Mouse (Mus musculus) heart, embryonic 15.5 days (tissue): ENCODE data around the gene Ism1. TPM values are rescaled to one million over a fixed set of nuclear protein-coding genes. Genes with fewer than 3 reads are reported as not detected.
A peak's percentile ranks its signal among the peaks of the same experiment; 100 is the strongest.

Source experiments
- ATAC-seq: fragments of 200-750 bp; cut with Nextera tagmentation; replicated peaks from 2 replicates; pipeline ENCODE4 v1.8.0; 2017; ENCODE audit warnings: low read depth, moderate TSS enrichment; ENCODE audit not compliant: insufficient number of reproducible peaks, insufficient read depth, low FRiP score
- H3K27ac ChIP-seq: fragments of 300-500 bp; sonication (generic); 2 replicates; pipeline ENCODE4 v1.5.1; 2015; ENCODE audit warnings: mild to moderate bottlenecking, inconsistent platforms
- H3K27me3 ChIP-seq: fragments of 300-500 bp; sonication (generic); 2 replicates; pipeline ENCODE4 v1.6.1; 2015; ENCODE audit warnings: inconsistent platforms
- H3K36me3 ChIP-seq: fragments of 300-500 bp; sonication (generic); 2 replicates; pipeline ENCODE4 v1.6.1; 2015; ENCODE audit warnings: mild to moderate bottlenecking, inconsistent platforms
- H3K4me1 ChIP-seq: fragments of 300-500 bp; sonication (generic); replicated peaks from 2 replicates; pipeline ENCODE4 v1.6.1; 2015; ENCODE audit warnings: inconsistent platforms
- H3K4me2 ChIP-seq: fragments of 300-500 bp; sonication (generic); 2 replicates; pipeline ENCODE4 v1.6.1; 2015; ENCODE audit warnings: inconsistent platforms, mild to moderate bottlenecking, moderate library complexity
- H3K4me3 ChIP-seq: fragments of 300-500 bp; sonication (generic); 2 replicates; pipeline ENCODE4 v1.5.1; 2015; ENCODE audit warnings: mild to moderate bottlenecking, inconsistent platforms
- H3K9ac ChIP-seq: fragments of 300-500 bp; sonication (generic); 2 replicates; pipeline ENCODE4 v1.6.1; 2015; ENCODE audit warnings: mild to moderate bottlenecking, inconsistent platforms
- H3K9me3 ChIP-seq: fragments of 300-500 bp; sonication (generic); replicated peaks from 2 replicates; pipeline ENCODE4 v1.6.1; 2016; ENCODE audit warnings: inconsistent platforms
- WGBS: fragments of 180-500 bp; shearing (Covaris S2); methylation state at CpG from one replicate; pipeline ENCODE4 v1.1.7; 2015; ENCODE audit warnings: mixed read lengths; 5-methylcytosine and 5-hydroxymethylcytosine counted together
- polyA plus RNA-seq: library from polyadenylated mRNA; unstranded; fragments of >200 nt; fragmentation: Nextera tagmentation; extraction: Ambion mirVana; gene quantifications from 2 replicates; pipeline ENCODE4 v1.2.1, GENCODE M21; 2015

The Ism1 gene
- polyA plus RNA-seq, 1 experiment from 2014 or later = 0.45 TPM

DNA sequence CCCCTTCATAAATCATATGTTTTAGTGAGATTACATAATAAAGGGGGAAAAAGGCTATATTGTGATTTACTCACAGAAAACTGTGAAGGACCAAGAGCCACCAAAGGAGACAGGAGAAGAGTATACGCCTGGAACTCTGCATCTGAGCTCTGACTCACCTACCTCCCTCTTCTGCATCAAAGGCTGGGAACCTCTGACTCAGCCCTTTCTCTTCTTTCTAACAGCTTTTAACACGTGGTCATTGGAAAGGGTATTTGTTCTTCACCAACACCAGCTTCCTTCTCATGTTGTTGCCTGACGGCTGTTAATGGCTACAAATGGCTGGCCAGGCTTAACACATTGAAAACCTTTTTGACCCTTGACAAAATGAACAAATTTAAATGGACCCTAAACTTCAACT lies 36.2 kb downstream of the Ism1 start:
- Histone ChIP-seq H3K9me3 (no peaks in the 10 kb centered on the region), H3K36me3 (no peaks in the 10 kb centered on the region), H3K4me2 (no peak overlapping the region), H3K4me1 (no peaks in the 10 kb centered on the region), H3K4me3 (no peak overlapping the region), H3K27me3 (no peaks in the 10 kb centered on the region), H3K9ac (no peak overlapping the region), H3K27ac (no peak overlapping the region)
- WGBS = 76% methylated on average over 3 of the region's 3 CpGs
- ATAC-seq = no peak

DNA sequence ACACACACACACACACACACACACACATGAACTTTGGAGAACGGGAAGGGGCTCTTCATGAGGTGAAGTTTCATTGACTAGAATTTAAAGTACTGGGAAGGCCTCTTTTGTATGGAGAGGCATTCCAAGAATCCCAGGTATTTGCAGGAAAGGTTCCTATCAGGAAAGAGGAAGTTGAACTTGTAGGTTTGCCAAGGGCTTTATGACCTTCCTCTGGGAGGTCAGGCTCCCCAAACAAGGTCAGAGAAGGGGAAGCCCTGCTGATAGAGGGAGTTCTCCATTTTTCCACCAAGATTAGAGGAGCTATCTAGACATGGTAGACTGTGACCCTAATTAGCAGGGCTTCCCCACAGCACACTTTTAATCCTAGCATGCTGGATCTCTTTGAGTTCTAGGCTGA lies 39.8 kb downstream of the Ism1 start:
- H3K4me2 ChIP-seq = no peak overlapping the region
- no peaks in the 10 kb centered on the region for H3K4me1 ChIP-seq
- no peak overlapping the region for H3K27ac ChIP-seq
- H3K27me3 ChIP-seq = no peaks in the 10 kb centered on the region
- ATAC-seq = no peak
- H3K36me3 ChIP-seq = no peaks in the 10 kb centered on the region
- no peaks in the 10 kb centered on the region for H3K9me3 ChIP-seq
- 22% methylated on average over 1 of the region's 1 CpGs for WGBS
- H3K9ac ChIP-seq = no peak overlapping the region
- H3K4me3 ChIP-seq = no peak overlapping the region

DNA sequence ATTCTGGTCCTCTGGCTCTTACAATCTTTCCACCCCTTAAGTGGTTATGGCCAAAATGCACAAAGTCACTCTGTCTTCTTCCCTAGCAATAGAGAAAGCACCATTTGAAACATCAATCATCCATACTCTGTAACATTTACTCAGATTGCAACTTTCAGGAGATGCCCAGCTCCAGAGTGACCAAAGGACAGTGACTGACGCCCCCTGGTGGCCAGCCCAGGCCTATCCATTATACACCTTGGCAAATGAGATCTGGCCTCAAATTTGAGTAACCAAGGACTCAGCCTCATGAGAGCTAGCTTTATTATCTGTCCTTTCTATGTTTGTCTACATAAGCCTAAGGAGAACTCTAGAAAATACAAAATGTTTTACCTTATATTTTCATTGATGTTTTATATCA lies 44.7 kb downstream of the Ism1 start:
- WGBS = 3% methylated on average over 1 of the region's 1 CpGs
- Histone ChIP-seq H3K9ac (no peak overlapping the region), H3K9me3 (no peaks in the 10 kb centered on the region), H3K4me2 (no peak overlapping the region), H3K4me1 (no peaks in the 10 kb centered on the region), H3K36me3 (no peaks in the 10 kb centered on the region), H3K27ac (no peak overlapping the region), H3K4me3 (no peak overlapping the region), H3K27me3 (no peaks in the 10 kb centered on the region)
- ATAC-seq = no peak; the same call in 1 of the 2 replicates

DNA sequence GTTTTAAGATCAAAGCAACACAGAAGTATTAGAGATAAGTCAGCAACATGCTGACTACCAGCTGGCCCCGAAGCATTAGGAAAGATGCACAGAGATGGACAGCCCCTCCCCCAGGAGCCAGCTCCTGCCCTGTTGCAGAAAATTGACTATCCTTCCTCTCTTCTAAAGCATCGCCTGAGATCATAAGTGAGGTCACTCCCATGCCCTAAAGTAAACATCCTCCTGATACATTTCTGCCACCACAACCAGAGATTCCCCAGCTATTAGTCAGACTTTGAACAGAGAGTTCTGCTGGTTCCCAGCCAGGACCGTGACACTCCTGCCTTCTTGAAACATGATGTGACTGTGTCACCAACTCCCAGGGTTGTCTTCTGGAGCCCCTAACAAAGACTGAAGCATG lies 45.3 kb downstream of the Ism1 start:
- H3K4me1 ChIP-seq = no peaks in the 10 kb centered on the region
- H3K9ac ChIP-seq = no peak overlapping the region
- no peaks in the 10 kb centered on the region for H3K27me3 ChIP-seq
- H3K27ac ChIP-seq = no peak overlapping the region
- H3K9me3 ChIP-seq = no peaks in the 10 kb centered on the region
- no peak overlapping the region for H3K4me3 ChIP-seq
- no peaks in the 10 kb centered on the region for H3K36me3 ChIP-seq
- WGBS = 14% methylated on average over 3 of the region's 3 CpGs
- ATAC-seq = no peak
- no peak overlapping the region for H3K4me2 ChIP-seq

DNA sequence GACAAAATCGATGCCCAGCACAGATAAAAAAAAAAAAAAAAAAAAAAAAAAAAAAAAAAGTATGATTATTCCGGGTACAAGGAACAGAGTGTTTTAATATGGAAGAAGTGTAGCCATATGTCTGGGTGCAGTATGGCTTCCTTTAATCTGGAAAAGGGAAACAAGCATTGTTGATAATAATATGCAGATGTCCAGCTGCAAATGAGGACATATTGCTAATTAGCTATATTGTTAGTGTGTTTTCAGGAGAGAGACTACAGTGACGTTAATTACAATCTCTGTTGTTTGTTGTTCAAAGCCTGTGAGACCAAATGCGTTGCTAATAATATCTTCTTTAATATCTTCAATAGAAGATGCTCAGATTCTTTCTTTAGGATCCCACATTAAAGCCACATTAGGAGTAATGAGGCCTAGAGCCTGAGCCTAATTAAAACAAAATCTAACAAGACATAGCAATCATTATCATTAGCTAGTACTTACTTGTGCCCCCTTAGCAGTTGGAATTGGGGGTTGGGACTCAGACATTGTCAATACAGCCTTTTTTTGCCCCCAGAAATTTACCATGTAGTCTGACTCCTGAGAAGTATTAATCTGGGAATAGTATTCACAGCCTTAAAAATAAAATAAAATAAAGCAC lies 46.3 kb downstream of the Ism1 start:
- Histone ChIP-seq H3K4me3 (no peak overlapping the region), H3K4me2 (no peak overlapping the region), H3K36me3 (no peaks in the 10 kb centered on the region), H3K27ac (no peak overlapping the region), H3K9me3 (no peaks in the 10 kb centered on the region), H3K9ac (no peak overlapping the region), H3K4me1 (no peaks in the 10 kb centered on the region), H3K27me3 (no peaks in the 10 kb centered on the region)
- no peak for ATAC-seq
- 67% methylated on average over 4 of the region's 4 CpGs for WGBS

DNA sequence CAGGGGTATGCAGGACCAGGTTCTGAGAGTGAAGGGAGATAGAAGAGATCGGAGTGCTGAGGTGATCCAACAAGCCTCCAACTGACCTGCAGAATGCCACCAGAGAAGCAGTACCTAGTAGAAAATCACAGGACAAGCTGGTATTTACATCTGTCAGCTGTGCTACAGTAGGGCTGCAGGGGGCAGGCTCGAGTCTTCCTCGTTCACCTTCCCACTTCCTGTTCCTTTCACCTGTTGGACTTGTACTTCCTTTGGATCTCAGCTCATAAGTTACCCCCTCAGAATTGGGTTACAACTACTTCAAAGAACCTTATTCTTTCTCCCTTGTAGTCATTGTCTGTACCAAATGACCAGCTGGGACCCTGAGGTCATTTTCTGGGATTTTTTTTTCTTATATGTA lies 47.4 kb downstream of the Ism1 start:
- H3K4me3 ChIP-seq = no peak overlapping the region
- no peak overlapping the region for H3K27ac ChIP-seq
- no peak overlapping the region for H3K9ac ChIP-seq
- no peaks in the 10 kb centered on the region for H3K27me3 ChIP-seq
- 69% methylated on average over 3 of the region's 3 CpGs for WGBS
- H3K9me3 ChIP-seq = no peaks in the 10 kb centered on the region
- no peaks in the 10 kb centered on the region for H3K4me1 ChIP-seq
- no peak for ATAC-seq
- no peak overlapping the region for H3K4me2 ChIP-seq
- no peaks in the 10 kb centered on the region for H3K36me3 ChIP-seq

DNA sequence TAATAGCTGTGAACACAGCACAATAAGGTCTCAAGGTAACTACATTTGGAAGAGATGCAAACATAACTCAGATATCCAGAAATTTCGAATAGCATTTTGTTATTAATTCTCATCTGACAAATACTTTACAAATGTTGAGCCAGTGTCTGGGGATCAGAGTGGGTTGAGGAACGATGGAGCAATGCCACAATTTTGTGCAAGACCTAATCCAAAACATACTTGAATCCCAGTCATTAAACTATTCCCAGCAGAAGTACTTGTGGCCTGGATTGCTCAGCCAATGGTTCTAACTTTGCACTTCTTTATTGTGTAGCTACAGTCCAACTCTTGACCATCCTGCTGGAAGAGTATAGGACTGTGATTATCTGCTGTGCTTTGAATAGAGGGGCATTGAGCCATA lies 50.1 kb downstream of the Ism1 start:
- Histone ChIP-seq H3K9me3 (no peaks in the 10 kb centered on the region), H3K27ac (no peak overlapping the region), H3K9ac (no peak overlapping the region), H3K4me3 (no peak overlapping the region), H3K27me3 (no peaks in the 10 kb centered on the region), H3K4me2 (no peak overlapping the region), H3K36me3 (no peaks in the 10 kb centered on the region), H3K4me1 (no peaks in the 10 kb centered on the region)
- ATAC-seq = no peak
- 81% methylated on average over 2 of the region's 2 CpGs for WGBS

DNA sequence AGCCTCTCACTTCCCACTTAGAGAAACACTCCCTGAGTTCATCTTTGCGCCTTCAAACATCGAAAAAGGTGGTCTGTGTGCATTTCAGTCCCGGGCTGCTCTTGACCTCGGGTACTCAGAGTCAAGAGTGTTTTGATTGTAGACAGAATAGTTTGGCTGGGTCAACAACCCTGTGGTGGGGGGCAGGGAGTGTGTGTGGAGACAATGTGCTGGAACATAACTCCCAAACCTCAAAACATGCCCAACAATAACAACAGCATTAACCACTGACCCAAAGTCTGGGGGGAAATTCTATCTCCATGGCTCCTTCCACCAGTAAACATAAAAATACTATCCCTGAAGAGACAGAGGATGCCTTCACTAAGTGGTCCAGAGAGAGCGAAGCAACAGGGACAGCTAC lies 51.4 kb downstream of the Ism1 start:
- 74% methylated on average over 5 of the region's 5 CpGs for WGBS
- H3K4me2 ChIP-seq = no peak overlapping the region
- H3K9ac ChIP-seq = no peak overlapping the region
- H3K4me1 ChIP-seq = no peaks in the 10 kb centered on the region
- H3K9me3 ChIP-seq = no peaks in the 10 kb centered on the region
- H3K4me3 ChIP-seq = no peak overlapping the region
- H3K27ac ChIP-seq = no peak overlapping the region
- no peaks in the 10 kb centered on the region for H3K36me3 ChIP-seq
- ATAC-seq = no peak
- no peaks in the 10 kb centered on the region for H3K27me3 ChIP-seq

DNA sequence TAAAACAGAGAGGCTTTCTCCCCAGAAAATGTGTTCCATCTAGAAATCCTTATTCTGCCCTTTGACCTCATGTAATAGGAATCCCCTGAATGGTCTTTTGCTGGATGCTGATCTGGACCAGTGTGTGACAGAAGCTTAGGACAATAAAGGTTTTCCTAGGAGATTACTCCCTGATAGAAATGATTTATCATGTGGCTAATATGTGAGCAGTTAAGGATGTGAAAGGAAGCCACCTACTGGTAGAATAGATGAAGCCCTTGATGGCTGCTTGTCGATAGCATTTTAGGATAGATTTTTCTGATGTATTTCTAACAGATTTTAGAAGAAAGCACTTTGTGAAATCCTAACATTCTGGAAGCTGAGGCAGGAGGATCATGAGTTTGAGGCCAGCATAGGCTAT lies 64.4 kb downstream of the Ism1 start:
- Histone ChIP-seq H3K9me3 (no peaks in the 10 kb centered on the region), H3K4me1 (no peaks in the 10 kb centered on the region), H3K27me3 (no peaks in the 10 kb centered on the region), H3K4me2 (no peak overlapping the region), H3K27ac (no peak overlapping the region), H3K9ac (no peak overlapping the region), H3K36me3 (no peaks in the 10 kb centered on the region), H3K4me3 (no peak overlapping the region)
- WGBS = 65% methylated on average over 1 of the region's 1 CpGs
- no peak for ATAC-seq

DNA sequence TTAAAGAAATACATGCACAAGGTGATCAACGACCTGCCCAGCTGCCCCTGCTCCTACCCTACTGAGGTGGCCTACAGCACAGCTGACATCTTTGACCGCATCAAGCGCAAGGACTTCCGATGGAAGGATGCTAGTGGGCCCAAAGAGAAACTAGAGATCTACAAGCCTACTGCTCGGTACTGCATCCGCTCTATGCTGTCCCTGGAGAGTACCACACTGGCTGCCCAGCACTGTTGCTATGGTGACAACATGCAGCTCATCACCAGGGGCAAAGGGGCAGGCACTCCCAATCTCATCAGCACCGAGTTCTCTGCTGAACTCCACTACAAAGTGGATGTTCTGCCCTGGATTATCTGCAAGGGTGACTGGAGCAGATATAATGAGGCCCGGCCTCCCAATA lies 79.0 kb downstream of the Ism1 start:
- H3K4me3 ChIP-seq = no peak overlapping the region
- 73% methylated on average over 8 of the region's 8 CpGs for WGBS
- ATAC-seq = no peak
- H3K4me2 ChIP-seq = no peak overlapping the region
- H3K9ac ChIP-seq = no peak overlapping the region
- H3K4me1 ChIP-seq = no peaks in the 10 kb centered on the region
- no peak overlapping the region for H3K27ac ChIP-seq
- no peaks in the 10 kb centered on the region for H3K27me3 ChIP-seq
- H3K36me3 ChIP-seq = no peaks in the 10 kb centered on the region
- H3K9me3 ChIP-seq = no peaks in the 10 kb centered on the region

DNA sequence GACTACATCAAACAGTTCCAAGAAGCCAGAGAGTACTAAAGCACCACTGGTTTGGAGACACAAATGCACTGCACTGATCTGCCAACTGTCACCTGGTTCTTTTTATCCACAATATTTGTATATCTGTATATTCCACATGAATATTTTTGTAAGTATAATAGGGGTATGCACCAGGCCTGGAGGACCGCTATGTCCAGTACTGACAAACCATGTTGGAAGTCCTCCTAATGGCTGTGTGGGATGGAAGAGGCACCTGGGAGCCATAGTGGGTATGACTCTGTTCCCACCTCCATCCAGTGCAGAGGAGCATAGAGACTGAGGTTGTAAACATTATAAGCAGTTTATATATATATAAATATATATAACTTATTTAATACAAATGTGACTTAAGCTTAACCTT lies 79.5 kb downstream of the Ism1 start:
- WGBS = 93% methylated on average over 1 of the region's 1 CpGs
- Histone ChIP-seq H3K27me3 (no peaks in the 10 kb centered on the region), H3K4me1 (no peaks in the 10 kb centered on the region), H3K9ac (no peak overlapping the region), H3K27ac (no peak overlapping the region), H3K9me3 (no peaks in the 10 kb centered on the region), H3K4me3 (no peak overlapping the region), H3K36me3 (no peaks in the 10 kb centered on the region), H3K4me2 (no peak overlapping the region)
- ATAC-seq = no peak

DNA sequence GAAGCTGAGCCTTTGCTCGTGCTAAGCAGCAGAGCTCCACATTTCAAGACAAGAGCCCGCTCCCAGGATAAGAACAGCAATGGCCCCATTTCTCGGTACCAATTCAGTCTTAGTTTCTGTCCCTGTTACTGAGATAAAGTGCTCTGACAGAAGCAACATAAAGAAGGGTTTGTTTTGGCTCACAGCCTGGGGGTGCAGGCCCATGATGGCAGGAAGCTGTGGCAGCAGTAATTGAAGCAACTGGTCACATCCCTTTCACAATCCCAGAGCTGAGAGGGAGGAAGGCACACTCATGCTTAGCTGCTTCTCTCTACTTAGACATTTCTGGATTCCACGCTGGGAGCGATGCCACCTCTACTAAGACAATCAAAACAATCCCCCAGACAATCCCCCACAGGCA lies 86.4 kb downstream of the Ism1 start:
- 0 out of 2 replicates have a peak, but pooled peaks have one; percentile 39 for ATAC-seq
- H3K27ac ChIP-seq = no peak overlapping the region
- no peaks in the 10 kb centered on the region for H3K4me1 ChIP-seq
- no peaks in the 10 kb centered on the region for H3K9me3 ChIP-seq
- no peak overlapping the region for H3K4me2 ChIP-seq
- no peak overlapping the region for H3K9ac ChIP-seq
- H3K4me3 ChIP-seq = no peak overlapping the region
- 56% methylated on average over 5 of the region's 5 CpGs for WGBS
- H3K27me3 ChIP-seq = no peaks in the 10 kb centered on the region
- no peaks in the 10 kb centered on the region for H3K36me3 ChIP-seq
